Mouse (Mus musculus): Measurements from ENCODE around the gene Trove2.

- TF ChIP-seq CTCF (conservative IDR thresholded peaks at IDR 0.05; ENCODE audit: low read length) (no peak), NANOG (IDR thresholded peaks at IDR 0.05; ENCODE audit: borderline replicate concordance, low read length) (no peak), POU5F1 (IDR thresholded peaks at IDR 0.05; ENCODE audit: borderline replicate concordance, low read length) (no peak)
These were observed 52.3 kb downstream of the Trove2 start for GRCm38 (mm10) chr1:143724456-143725064.

Measured in E14TG2a.4 (cell line).